Mouse (Mus musculus): ENCODE data around the gene Sorl1. TPM values are rescaled to one million over a fixed set of nuclear protein-coding genes. Genes with fewer than 3 reads are reported as not detected.

Sorl1 gene
- polyA plus RNA-seq (2012; rRNA removed), result 73.1 and 77.2 TPM in 2 replicates

DNA sequence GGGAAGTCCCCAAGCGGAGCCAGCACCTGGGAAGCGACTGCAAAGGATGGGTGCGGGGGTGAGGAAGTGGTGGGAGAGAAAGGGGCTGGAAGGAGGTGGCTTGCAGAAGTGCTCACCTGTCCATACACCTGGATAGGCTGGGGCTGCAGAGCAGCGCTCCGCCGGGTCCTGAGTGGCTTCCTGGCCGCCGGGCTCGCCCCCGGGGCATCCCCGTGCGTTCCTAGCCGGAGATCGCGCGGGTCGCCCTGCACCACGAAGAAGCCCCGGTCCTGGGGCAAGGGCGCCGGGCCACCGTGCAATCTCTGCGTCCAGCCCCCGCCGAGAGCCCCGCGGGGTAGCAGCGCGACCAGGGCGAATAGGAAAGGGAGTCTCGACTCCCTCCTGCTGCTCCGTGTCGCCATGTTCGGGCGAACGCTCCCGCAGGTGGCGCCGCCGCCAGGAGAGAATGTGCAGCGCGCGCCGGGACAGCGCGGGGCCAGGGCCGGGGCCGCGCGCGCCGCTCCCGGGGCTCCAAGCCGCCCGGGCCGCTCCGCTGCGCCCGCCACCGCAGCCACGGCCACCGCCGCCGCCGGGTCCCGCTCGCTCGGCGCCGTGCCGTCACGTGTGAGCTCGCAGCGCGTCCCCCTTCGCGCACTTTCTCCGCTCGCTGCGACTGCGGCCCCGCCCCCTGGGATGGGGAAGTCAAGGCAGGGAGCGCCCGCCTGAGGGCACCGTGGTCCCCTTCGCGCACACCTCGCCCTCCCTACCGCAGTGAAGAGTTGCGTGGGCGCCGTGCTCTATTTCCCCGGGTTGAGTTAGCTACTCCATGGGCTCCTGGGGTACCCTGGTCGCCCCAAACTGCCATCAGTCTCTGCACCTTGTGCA, at the start of gene Sorl1:
Gene Sorl1 (minus strand): TSS at position 585 of the 864 bp plus-strand sequence.
- TF ChIP-seq POLR2A (IDR thresholded peaks at IDR 0.05; ENCODE audit: extremely low read depth, insufficient read depth, low read length), result 0 out of 2 replicates have a peak, but pooled peaks have one; percentile 32
- TF ChIP-seq CTCF (IDR thresholded peaks at IDR 0.05; ENCODE audit: extremely low read depth, insufficient read depth, low read length), result 0 out of 2 replicates have a peak, but pooled peaks have one; percentile 12
- peak within 1 kb of the TSS; percentile 73 for H3K4me3 ChIP-seq (ENCODE audit: insufficient read depth, low read length)
- H3K27ac ChIP-seq (ENCODE audit: insufficient read depth, low read length), result peak within 1 kb of the TSS; percentile 72
- peaks cover 6% of the 10 kb centered on the region for H3K4me1 ChIP-seq (ENCODE audit: control insufficient read depth, insufficient read depth, low read length)

DNA sequence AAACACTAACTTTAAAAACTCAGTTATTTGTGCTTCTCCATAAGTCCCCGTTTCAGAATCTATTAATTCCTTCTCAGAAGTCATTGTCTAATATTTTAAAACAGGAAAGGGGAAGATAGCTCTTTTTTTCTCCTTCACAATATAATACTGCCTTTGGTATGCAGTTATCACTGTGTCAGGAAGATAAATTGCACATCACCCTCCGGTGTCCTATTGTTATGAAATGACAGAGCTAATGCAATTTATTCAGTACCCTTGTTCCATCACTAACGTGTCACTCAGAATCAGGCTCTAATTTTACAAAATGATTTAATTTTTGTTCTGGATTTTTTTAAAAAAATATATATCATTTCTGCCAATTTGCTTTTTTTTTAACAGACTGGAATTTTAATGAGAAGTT, 49.7 kb upstream of the Sorl1 start:
- Histone ChIP-seq H3K4me3 (ENCODE audit: insufficient read depth, low read length) (no peak overlapping the region), H3K27ac (ENCODE audit: insufficient read depth, low read length) (no peak overlapping the region), H3K4me1 (ENCODE audit: control insufficient read depth, insufficient read depth, low read length) (no peaks in the 10 kb centered on the region)
- TF ChIP-seq POLR2A (IDR thresholded peaks at IDR 0.05; ENCODE audit: extremely low read depth, insufficient read depth, low read length) (no peak), CTCF (IDR thresholded peaks at IDR 0.05; ENCODE audit: extremely low read depth, insufficient read depth, low read length) (no peak)

DNA sequence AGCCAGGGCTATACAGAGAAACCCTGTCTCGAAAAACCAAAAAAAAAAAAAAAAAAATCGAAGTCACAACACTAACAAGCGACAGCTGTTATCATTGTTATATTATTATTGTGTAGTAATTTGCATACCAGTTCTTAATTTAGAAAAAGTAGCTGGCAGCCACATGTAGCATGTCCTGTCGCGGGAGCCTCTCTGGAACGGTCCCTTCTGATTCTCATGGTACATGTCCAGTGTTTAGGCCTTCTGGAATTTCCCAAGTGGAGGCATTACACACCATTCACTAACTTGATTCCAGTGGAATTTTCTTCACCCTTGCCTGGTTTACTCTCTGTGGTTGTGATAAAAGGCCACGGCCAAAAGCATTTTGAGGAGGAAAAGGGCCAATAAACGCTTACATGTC, 45.4 kb upstream of the Sorl1 start:
- Histone ChIP-seq H3K27ac (ENCODE audit: insufficient read depth, low read length) (no peak overlapping the region), H3K4me1 (ENCODE audit: control insufficient read depth, insufficient read depth, low read length) (no peaks in the 10 kb centered on the region), H3K4me3 (ENCODE audit: insufficient read depth, low read length) (no peak overlapping the region)
- TF ChIP-seq CTCF (IDR thresholded peaks at IDR 0.05; ENCODE audit: extremely low read depth, insufficient read depth, low read length), result no peak
- TF ChIP-seq POLR2A (IDR thresholded peaks at IDR 0.05; ENCODE audit: extremely low read depth, insufficient read depth, low read length), result no peak

DNA sequence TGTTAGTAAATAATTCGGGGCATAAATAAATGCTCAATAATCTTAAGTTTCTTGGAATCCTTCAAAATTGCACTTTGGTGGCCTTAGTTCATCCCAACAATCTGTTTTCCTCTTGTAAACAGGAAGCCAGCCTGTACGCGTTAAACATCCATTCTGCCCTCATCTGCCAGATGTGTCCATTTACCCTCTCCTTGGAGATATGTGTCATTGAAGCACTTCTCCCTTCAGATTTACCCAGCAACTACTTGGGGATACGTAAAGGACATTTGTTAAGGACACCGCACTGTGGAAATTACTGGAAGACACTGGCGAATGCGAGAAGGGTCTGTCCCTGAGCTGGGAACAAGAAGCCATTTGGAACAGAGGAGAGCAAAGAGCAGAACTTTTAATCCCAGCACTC, 44.9 kb upstream of the Sorl1 start:
- Histone ChIP-seq H3K4me1 (ENCODE audit: control insufficient read depth, insufficient read depth, low read length) (no peaks in the 10 kb centered on the region), H3K27ac (ENCODE audit: insufficient read depth, low read length) (no peak overlapping the region), H3K4me3 (ENCODE audit: insufficient read depth, low read length) (no peak overlapping the region)
- no peak for TF ChIP-seq POLR2A (IDR thresholded peaks at IDR 0.05; ENCODE audit: extremely low read depth, insufficient read depth, low read length)
- no peak for TF ChIP-seq CTCF (IDR thresholded peaks at IDR 0.05; ENCODE audit: extremely low read depth, insufficient read depth, low read length)

DNA sequence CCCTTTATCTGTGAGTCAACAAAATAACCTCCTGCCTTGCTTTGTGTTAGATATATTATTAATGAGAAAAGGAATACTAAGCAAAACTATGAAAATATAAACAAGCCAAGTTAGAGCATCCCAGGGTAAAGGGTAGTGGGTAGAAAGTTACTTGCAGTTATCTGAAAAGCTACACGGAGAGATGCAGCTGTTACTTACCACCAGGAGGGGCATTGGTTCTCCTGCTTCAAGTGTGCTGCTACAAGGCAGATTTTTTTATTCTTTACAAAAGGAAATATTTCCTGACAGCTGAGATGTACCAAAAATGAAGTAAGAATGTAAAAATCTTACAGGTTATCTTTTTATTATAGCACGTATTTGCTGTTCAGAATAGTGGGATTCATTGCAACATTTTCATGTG, 40.8 kb upstream of the Sorl1 start:
- no peak for TF ChIP-seq CTCF (IDR thresholded peaks at IDR 0.05; ENCODE audit: extremely low read depth, insufficient read depth, low read length)
- no peak for TF ChIP-seq POLR2A (IDR thresholded peaks at IDR 0.05; ENCODE audit: extremely low read depth, insufficient read depth, low read length)
- Histone ChIP-seq H3K27ac (ENCODE audit: insufficient read depth, low read length) (no peak overlapping the region), H3K4me1 (ENCODE audit: control insufficient read depth, insufficient read depth, low read length) (no peaks in the 10 kb centered on the region), H3K4me3 (ENCODE audit: insufficient read depth, low read length) (no peak overlapping the region)

DNA sequence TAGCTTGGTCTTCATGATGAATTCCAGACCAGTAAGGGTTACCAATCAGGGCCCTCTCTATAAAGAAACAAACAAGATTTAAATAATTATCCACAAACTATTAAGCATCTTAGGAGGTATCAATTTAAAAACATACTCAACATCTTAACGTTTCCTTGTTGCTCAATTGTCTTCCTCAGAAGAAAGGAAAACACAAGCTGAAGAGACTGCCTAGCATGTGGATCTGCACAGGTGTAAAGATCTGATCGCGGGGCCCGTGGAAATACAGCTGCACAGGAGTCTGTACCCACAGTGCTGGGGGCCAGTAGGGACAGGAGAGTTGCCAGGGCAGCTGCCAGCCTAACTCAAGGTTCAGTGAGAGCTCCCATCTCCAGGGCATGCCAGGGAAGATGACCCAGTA, 38.9 kb upstream of the Sorl1 start:
- Histone ChIP-seq H3K27ac (ENCODE audit: insufficient read depth, low read length) (no peak overlapping the region), H3K4me1 (ENCODE audit: control insufficient read depth, insufficient read depth, low read length) (no peaks in the 10 kb centered on the region), H3K4me3 (ENCODE audit: insufficient read depth, low read length) (no peak overlapping the region)
- TF ChIP-seq POLR2A (IDR thresholded peaks at IDR 0.05; ENCODE audit: extremely low read depth, insufficient read depth, low read length) (no peak), CTCF (IDR thresholded peaks at IDR 0.05; ENCODE audit: extremely low read depth, insufficient read depth, low read length) (no peak)

DNA sequence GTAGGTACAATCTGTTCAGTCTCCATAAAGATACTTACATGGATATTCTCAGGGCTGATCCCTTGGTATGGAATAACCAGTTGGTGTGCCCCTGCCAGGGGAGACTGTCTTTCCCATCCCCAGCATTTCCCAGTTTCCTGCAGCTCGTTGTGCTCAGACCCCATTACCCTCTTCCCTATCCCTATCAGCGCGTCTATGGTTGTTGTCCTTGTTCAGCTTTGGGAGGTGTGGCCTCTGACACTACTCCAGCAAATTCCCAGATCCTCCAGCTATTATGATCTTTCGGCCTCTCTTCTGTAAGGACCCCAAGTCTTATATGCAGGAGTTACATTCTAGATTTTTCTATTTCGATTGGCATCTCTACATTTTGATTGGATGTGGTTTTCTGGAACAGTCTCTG, 35.3 kb upstream of the Sorl1 start:
- Histone ChIP-seq H3K4me3 (ENCODE audit: insufficient read depth, low read length) (no peak overlapping the region), H3K27ac (ENCODE audit: insufficient read depth, low read length) (no peak overlapping the region), H3K4me1 (ENCODE audit: control insufficient read depth, insufficient read depth, low read length) (no peaks in the 10 kb centered on the region)
- no peak for TF ChIP-seq CTCF (IDR thresholded peaks at IDR 0.05; ENCODE audit: extremely low read depth, insufficient read depth, low read length)
- no peak for TF ChIP-seq POLR2A (IDR thresholded peaks at IDR 0.05; ENCODE audit: extremely low read depth, insufficient read depth, low read length)

DNA sequence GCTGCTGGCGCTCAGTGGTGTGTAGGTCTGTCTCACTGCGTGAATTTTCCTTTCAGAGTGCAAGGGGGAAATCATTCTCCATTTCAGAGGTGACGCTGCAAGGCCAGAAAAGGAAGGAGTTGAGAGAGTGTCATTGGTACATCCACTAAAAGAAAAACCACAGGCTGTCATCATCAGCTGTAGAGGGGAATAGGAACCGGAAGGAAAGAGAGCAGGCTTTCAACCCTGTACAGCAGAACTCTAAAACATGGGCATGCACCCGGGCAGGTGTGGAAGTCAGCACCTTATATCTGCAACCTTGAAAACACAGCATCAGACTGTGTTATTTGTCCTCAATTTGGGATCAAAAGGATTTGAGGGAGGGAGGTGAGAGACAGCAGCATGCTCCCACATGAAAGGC, 34.6 kb upstream of the Sorl1 start:
- TF ChIP-seq POLR2A (IDR thresholded peaks at IDR 0.05; ENCODE audit: extremely low read depth, insufficient read depth, low read length) (no peak), CTCF (IDR thresholded peaks at IDR 0.05; ENCODE audit: extremely low read depth, insufficient read depth, low read length) (no peak)
- no peak overlapping the region for H3K4me3 ChIP-seq (ENCODE audit: insufficient read depth, low read length)
- no peak overlapping the region for H3K27ac ChIP-seq (ENCODE audit: insufficient read depth, low read length)
- H3K4me1 ChIP-seq (ENCODE audit: control insufficient read depth, insufficient read depth, low read length), result no peaks in the 10 kb centered on the region

DNA sequence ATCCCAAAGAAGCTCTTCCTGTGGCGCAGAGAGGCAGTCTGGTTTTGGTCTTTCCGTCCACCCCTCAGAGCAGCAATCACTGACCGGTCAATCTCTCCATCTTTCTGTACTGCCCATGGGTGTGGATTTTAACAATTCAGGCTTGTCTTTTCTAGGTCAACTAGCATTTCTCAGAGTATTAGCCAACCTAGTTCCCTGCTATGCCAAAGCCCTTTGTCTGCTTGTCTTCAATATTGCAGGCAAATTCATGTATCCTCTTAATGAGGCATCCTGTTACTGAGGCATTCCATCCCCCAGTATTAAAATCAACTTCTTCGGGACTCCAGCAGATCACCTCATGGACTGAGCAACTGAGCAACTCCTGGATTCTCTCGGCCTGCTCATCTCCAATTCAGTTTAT, 33.9 kb upstream of the Sorl1 start:
- no peak for TF ChIP-seq CTCF (IDR thresholded peaks at IDR 0.05; ENCODE audit: extremely low read depth, insufficient read depth, low read length)
- no peak for TF ChIP-seq POLR2A (IDR thresholded peaks at IDR 0.05; ENCODE audit: extremely low read depth, insufficient read depth, low read length)
- H3K27ac ChIP-seq (ENCODE audit: insufficient read depth, low read length), result no peak overlapping the region
- H3K4me1 ChIP-seq (ENCODE audit: control insufficient read depth, insufficient read depth, low read length), result no peaks in the 10 kb centered on the region
- no peak overlapping the region for H3K4me3 ChIP-seq (ENCODE audit: insufficient read depth, low read length)

DNA sequence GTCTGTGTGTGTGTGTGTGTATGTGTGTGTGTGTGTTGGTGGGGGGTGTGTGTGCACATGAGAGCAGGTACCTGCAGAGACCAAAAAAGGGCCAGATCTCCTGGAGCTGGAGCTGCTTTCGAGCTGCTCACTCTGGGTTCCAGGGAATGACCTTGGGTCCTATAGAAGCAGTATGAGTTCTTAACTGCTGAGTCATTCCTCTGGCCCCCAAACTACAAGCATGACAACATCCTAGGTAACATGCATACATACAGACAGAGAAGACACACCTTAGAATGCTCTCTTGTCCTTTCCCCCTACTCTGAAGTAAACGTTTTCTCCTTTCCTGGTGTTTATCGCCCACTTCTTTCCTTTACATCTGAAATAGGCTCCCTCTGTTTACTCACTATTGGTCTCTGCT, 32.5 kb upstream of the Sorl1 start:
- Histone ChIP-seq H3K4me1 (ENCODE audit: control insufficient read depth, insufficient read depth, low read length) (no peaks in the 10 kb centered on the region), H3K4me3 (ENCODE audit: insufficient read depth, low read length) (no peak overlapping the region), H3K27ac (ENCODE audit: insufficient read depth, low read length) (no peak overlapping the region)
- TF ChIP-seq CTCF (IDR thresholded peaks at IDR 0.05; ENCODE audit: extremely low read depth, insufficient read depth, low read length), result no peak
- no peak for TF ChIP-seq POLR2A (IDR thresholded peaks at IDR 0.05; ENCODE audit: extremely low read depth, insufficient read depth, low read length)
